Mouse (Mus musculus) thymus, adult 2 months (tissue): ENCODE data around the gene Lpar1. TPM values are rescaled to one million over a fixed set of nuclear protein-coding genes. Genes with fewer than 3 reads are reported as not detected.
"Not testable (repeated sequence)": the region's sequence is repeated elsewhere in the genome, so short reads cannot be mapped to it uniquely, and the experiment has no call there.

ENCODE experiments used
- DNase-seq: peaks from one replicate; pipeline ENCODE4 v3.0.0; 2021
- H3K27ac ChIP-seq: fragments of 200-500 bp; 2 replicates; pipeline ENCODE4 v1.5.1; 2012; ENCODE audit warnings: low read length, control low read depth; ENCODE audit not compliant: control insufficient read depth, insufficient read depth
- H3K27me3 ChIP-seq: fragments of 200-500 bp; 2 replicates; pipeline ENCODE4 v1.6.1; 2012; ENCODE audit warnings: mild to moderate bottlenecking, low read length, moderate library complexity, mixed read lengths; ENCODE audit not compliant: control insufficient read depth, insufficient read depth
- H3K36me3 ChIP-seq: fragments of 200-500 bp; 2 replicates; pipeline ENCODE4 v1.6.1; 2012; ENCODE audit warnings: mild to moderate bottlenecking, low read length, moderate library complexity; ENCODE audit not compliant: control insufficient read depth, insufficient read depth
- H3K4me1 ChIP-seq: fragments of 200-500 bp; replicated peaks from 2 replicates; pipeline ENCODE4 v1.6.1; 2012; ENCODE audit warnings: low read length; ENCODE audit not compliant: control insufficient read depth, insufficient read depth
- H3K4me3 ChIP-seq: fragments of 200-500 bp; 2 replicates; pipeline ENCODE4 v1.5.1; 2012; ENCODE audit warnings: mild to moderate bottlenecking, low read length, control low read depth, moderate library complexity; ENCODE audit not compliant: control insufficient read depth, insufficient read depth
- CTCF ChIP-seq: fragments of 200-500 bp; IDR thresholded peaks from 2 replicates; pipeline ENCODE4 v1.5.1; 2012; ENCODE audit warnings: mild to moderate bottlenecking, control low read depth, low read length, moderate library complexity, borderline replicate concordance; ENCODE audit not compliant: control insufficient read depth, poor library complexity, insufficient read depth; ENCODE audit errors: extremely low read depth
- POLR2A ChIP-seq: fragments of 200-500 bp; IDR thresholded peaks from 2 replicates; pipeline ENCODE4 v1.6.1; 2012; ENCODE audit warnings: mild to moderate bottlenecking, low read length, control low read depth, moderate library complexity; ENCODE audit not compliant: control insufficient read depth, poor library complexity, insufficient read depth; ENCODE audit errors: extremely low read depth
- WGBS: fragments of 180-500 bp; shearing (Covaris S2); methylation state at CpG from one replicate; pipeline ENCODE4 v1.1.7; 2018; 5-methylcytosine and 5-hydroxymethylcytosine counted together
- polyA plus RNA-seq: library from polyadenylated mRNA; depleted of rRNA; stranded (reverse); fragments of >200 nt; gene quantifications from 2 replicates; pipeline ENCODE4 v1.2.3, GENCODE M21; 2012

Lpar1 gene
- polyA plus RNA-seq, 1 experiment = 16.6 TPM

GRCm38 (mm10) chr4:58546441-58547272, 7.0 kb downstream of the Lpar1 start:
- Histone ChIP-seq H3K4me1 (no peaks in the 10 kb centered on the region), H3K27ac (no peak overlapping the region), H3K27me3 (no peaks in the 10 kb centered on the region), H3K4me3 (no peak overlapping the region), H3K36me3 (no peaks in the 10 kb centered on the region)
- 76% methylated on average over 11 of the region's 11 CpGs for WGBS
- TF ChIP-seq CTCF = no peak
- TF ChIP-seq POLR2A = no peak
- DNase-seq = no peak

- Histone ChIP-seq H3K4me1 (no peaks in the 10 kb centered on the region), H3K36me3 (no peaks in the 10 kb centered on the region), H3K4me3 (no peak overlapping the region), H3K27ac (no peak overlapping the region), H3K27me3 (no peaks in the 10 kb centered on the region)
- 82% methylated on average over 9 of the region's 9 CpGs for WGBS
- TF ChIP-seq CTCF = no peak
- no peak for TF ChIP-seq POLR2A
- no peak for DNase-seq
Measured at GRCm38 (mm10) chr4:58545888-58546432, 7.7 kb downstream of the Lpar1 start.

- H3K27me3 ChIP-seq = no peaks in the 10 kb centered on the region
- H3K36me3 ChIP-seq = no peaks in the 10 kb centered on the region
- H3K4me3 ChIP-seq = no peak overlapping the region
- no peak overlapping the region for H3K27ac ChIP-seq
- WGBS = 77% methylated on average over 3 of the region's 3 CpGs
- no peak for TF ChIP-seq CTCF
- no peak for TF ChIP-seq POLR2A
- no peaks in the 10 kb centered on the region for H3K4me1 ChIP-seq
- DNase-seq = no peak
Measured at GRCm38 (mm10) chr4:58543171-58543570, 10.5 kb downstream of the Lpar1 start.

- not testable (repeated sequence) for H3K27me3 ChIP-seq, DNase-seq, H3K4me3 ChIP-seq, H3K27ac ChIP-seq, H3K4me1 ChIP-seq, H3K36me3 ChIP-seq
- WGBS = 96% methylated on average over 7 of the region's 7 CpGs
Measured at GRCm38 (mm10) chr4:58542656-58543055, 11.0 kb downstream of the Lpar1 start.

- no peak overlapping the region for H3K27ac ChIP-seq
- TF ChIP-seq POLR2A (no peak), CTCF (no peak)
- H3K4me3 ChIP-seq = no peak overlapping the region
- H3K4me1 ChIP-seq = no peaks in the 10 kb centered on the region
- DNase-seq = no peak
- 98% methylated on average over 3 of the region's 3 CpGs for WGBS
- no peaks in the 10 kb centered on the region for H3K27me3 ChIP-seq
- H3K36me3 ChIP-seq = no peaks in the 10 kb centered on the region
Measured at GRCm38 (mm10) chr4:58540841-58541240, 12.9 kb downstream of the Lpar1 start.

DNA sequence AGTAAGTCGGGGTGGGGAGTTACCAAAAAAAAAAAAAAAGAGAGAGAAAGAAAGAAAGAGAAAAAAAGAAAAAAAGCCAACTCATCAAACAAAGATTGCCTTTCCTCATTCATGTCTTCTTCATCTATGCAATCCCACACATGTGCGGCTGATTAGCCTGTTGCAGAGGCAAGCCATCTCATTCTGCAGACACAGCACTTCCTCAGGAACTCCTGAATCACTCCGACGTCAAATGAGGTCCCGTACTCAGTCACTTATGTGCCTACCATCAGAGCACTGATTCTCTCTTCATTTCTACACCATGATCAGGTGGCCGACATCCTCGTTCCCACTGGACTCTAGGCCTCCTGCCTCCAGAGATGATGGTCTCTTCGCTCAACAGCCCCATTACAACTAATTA, 13.3 kb downstream of the Lpar1 start:
- WGBS = 70% methylated on average over 8 of the region's 8 CpGs
- H3K36me3 ChIP-seq = no peaks in the 10 kb centered on the region
- DNase-seq = no peak
- TF ChIP-seq CTCF (no peak), POLR2A (no peak)
- H3K27me3 ChIP-seq = no peaks in the 10 kb centered on the region
- H3K4me3 ChIP-seq = no peak overlapping the region
- no peak overlapping the region for H3K27ac ChIP-seq
- H3K4me1 ChIP-seq = no peaks in the 10 kb centered on the region
